Mouse (Mus musculus) right cerebral cortex, adult 18-20 months (tissue): ENCODE data around the gene Prkcg.
"Not testable (repeated sequence)": the region's sequence is repeated elsewhere in the genome, so short reads cannot be mapped to it uniquely, and the experiment has no call there.

Experiments
- DNase-seq: peaks from one replicate; pipeline ENCODE4 v3.0.0; 2022; ENCODE audit warnings: mixed read lengths

The Prkcg gene

DNA sequence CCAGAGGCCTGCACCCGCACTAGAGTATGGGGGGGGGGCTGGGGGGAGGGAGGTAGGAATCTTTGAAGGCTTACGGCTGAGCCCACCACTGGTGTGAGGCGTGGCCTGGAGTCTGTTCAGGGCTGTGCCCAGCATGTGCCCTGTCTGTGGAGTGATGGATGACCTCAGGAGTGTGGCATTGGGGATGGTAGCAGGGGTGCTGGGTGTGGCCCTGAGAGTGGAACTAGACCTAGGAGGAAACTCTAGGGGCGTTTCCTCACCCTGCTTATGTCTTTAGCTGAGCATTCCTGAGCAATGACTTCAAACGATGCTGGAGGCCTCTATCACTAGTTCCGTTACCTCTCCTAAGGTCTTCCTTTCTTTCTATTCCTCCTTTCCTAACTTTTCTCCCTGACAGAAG is 2.2 kb downstream of the Prkcg start:
- DNase-seq: no peak

DNA sequence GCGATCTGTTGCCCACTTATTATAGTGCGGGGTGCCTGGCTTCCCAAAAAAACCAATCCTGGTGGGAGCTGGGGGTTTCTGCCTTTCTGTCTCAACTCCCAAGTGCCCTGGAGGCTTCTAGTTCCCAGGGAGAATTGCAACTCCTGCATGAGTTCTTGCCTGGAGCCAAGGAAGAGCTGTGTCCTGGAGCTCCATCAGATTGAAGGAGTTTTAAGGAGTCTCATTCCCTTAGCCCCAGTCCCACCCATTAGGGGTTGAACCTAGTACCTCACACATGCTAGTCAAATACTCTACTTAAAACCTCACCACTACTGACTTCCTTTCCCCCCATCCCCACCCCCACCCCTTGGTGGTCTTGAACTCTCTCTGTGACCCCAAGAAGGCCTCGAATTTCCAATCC is 2.8 kb downstream of the Prkcg start:
- DNase-seq: no peak

- DNase-seq: not testable (repeated sequence)
Measured at GRCm38 (mm10) chr7:3292271-3292670, 3.3 kb downstream of the Prkcg start.

DNA sequence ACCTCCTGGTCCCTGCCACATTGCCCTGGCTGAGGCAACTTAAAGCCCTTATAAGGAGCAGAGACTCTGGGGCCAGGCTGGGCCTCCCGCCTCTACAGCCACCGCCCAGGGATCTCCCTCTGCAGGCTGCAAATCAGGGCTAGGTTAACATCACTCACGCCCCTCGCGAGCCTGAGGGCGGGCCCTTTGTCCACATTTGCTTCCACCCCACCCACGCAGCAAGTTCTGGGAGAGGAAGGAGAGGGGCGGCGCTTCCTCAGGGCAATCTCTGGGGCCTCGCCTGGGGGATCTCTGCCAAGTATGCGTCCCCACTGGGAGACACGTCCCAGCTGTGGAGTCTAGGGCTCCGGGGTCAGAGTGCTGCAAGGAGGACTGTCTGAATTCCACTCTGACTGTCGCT is 3.8 kb downstream of the Prkcg start:
- DNase-seq: peak; percentile 30

- DNase-seq: no peak
Measured at GRCm38 (mm10) chr7:3294794-3295193, 5.8 kb downstream of the Prkcg start.

DNA sequence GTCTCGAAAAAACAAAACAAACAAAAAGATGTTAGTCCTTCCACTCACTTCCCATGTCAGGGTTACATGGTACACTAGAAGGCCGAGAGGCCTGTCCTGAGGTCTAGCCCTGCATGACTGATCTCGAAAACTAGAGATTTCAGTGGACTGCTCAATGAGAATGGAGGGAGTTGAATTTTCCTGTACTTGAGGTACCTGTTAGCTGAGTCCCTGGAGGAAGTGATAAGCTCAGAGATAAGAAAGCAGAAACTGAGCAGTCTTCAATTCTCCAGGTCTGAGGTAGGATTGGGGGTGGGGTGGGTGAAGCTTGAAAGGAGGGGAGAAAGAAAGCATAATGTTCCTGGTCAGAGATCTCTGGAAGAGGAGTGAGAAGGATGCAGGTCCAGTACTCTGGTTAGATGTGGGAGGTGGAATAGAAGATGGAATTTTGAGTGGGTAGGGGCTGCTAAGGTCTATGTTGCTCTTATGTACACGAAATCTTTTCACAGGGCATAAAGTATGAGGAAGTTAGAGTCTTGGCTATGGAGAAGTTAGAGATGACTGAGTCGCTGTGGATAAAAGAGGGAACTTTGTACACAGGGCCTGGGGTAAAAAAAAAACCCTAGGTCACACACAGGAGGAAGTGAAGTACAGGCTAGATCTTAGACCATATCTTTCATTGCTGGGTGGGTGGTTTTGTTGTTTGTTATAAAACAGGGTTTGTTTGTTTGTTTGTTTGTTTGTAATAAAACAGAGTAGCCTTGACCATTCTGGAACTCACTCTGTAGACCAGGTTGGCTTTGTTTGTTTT is 6.5 kb downstream of the Prkcg start:
- no peak for DNase-seq

DNA sequence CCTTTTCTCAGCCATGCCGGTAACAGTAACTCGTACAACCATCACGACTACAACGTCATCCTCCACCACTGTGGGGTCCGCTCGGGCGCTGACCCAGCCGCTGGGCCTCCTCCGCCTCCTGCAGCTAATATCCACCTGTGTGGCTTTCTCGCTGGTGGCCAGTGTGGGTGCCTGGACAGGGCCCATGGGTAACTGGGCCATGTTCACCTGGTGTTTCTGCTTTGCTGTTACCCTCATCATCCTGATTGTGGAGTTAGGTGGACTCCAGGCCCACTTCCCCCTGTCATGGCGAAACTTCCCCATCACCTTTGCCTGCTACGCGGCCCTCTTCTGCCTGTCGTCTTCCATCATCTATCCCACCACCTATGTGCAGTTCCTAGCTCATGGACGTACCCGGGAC is 7.7 kb downstream of the Prkcg start:
- DNase-seq: no peak

DNA sequence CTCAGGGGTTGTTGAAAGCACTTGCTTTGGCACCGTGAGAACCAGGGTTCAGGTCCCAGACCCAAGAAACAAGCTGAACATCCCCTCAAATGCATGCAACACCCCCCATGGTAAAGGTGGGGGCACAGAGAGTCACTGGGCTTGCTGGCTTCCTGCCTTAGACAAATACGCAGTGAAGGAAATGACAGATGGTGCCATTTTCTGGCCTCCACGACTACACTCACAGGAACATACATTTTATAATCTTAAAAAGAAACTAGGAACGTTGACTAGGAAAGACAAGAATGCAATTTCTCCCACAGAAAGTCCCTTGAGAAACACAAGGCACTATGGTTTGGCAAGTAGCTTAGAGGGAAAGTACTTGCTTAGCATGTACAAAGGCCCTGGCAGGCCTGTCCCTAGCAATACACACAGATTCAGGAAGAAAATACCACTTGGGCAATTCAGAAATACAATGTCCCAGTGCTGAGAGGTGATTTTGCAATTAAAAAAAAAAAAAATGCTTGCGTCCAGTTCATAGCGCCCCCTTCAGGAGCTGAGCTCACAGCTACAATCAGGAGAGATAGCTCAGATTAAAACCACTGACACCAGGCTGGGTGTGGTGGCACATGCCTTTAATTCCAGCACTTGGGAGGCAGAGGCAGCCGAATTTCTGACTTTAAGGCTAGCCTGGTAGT is 11.1 kb downstream of the Prkcg start:
- peak; percentile 38 for DNase-seq

DNA sequence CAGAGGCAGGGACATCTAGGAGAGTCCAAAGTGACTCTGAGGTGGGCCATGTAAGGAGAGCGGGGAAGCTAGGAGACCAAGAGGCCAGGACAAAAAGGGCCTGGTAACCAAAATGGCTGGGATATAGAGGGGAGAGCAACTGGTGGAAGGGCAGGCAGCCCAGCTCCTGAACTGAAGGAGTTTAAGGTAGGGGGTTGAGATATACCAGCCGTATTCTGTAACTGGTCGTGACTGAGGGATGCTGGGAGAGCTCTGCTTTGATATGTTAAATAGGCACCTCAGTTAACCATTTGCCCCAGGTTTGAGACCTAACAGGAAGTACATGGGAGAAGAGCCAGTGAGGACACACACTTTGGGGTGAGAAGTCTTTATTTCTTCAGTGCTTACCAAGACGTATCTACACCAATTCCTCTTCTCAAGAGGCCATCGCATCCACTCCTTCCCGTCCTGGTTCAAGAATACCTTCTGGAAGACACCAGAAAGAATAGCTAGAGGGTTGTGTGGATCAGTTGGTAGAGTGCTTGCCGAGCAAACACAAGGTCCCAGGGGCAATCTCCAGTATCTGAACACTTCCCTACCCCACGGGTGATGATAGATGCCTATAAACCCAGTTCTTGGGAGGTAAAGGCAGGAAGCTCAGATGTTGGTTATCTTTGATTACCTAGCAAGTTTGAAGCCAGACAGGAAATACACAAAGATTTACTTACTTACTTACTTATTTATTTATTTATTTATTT is 12.1 kb downstream of the Prkcg start:
- DNase-seq: no peak

DNA sequence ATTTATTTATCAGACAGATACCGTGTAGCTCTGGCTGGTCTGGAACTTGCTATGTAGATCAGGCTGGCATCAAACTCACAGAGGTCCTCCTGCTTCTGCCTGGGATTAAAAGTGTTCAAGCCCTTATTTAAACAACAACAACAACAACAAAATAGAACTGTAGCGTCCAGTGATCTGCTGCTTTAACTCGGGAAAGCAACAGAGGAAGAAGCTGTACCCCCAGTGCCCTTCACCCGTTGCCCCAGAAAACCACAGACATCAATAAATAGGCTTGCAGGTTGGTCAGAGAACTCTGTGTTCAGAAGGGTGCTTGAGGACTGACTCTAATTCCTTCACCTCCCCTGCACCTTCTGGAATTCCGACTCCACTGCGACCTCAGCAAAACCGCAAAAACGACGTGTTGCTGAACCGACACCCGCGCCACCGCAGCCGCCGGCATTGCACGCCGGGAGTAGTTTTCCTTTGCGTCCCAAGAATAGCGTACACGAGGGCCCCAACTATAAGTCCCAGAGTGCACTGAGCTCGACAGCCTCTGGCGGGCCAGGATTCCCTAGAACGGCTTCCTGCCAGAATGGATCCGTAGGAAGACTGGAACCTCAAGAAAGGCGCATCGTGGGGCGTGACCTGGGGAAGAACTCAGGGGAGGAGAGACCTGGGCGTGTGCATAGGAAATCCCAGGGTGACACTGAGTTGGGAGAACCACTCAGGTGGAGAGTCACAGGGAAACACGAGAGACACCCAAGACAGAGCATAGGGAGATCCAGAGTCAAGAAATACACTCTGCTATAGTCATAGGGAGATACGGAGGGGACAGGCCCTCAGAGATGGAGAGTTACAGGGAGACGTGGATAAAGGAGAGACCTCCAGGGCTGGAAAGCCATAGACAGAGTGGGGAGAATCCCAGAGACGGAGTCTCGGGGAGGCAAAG is 12.9 kb downstream of the Prkcg start:
- DNase-seq: peak; percentile 65

DNA sequence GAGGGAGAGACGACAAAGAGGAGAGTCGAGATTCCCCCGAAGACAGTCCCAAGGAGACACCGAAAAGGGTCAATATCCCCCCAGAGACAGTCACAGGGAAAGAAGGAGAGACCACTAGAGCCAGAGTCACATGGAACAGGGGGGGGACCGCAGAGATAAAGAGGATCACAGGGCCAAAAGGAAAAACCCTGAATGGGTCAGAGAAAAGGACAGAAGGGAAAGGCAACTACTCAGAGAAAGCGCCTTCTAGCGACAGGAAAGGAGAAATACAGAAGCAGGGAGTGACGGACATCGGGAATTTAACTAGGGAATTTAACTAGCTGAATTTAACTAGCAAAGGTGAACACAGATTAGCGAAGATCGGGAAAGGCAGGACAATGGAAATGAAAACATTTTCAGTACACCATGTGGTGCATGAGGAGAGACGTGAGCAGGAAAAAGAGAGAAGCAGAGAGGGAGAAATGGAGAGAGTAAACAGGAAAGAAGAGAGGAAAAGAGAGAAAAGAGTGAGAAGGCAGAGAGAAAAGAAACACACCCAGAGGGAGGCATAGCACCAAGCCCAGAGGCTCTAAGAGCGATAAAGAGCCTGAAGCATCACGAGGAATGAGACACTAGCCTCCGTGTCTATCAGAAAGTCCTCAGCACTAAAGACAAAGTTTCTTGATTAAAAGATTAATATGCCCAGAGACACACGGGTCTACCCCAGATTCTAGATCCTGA is 13.7 kb downstream of the Prkcg start:
- no peak for DNase-seq

GRCm38 (mm10) chr7:3303276-3303781 is 14.3 kb downstream of the Prkcg start:
- peak; percentile 64 for DNase-seq

- peak; percentile 23 for DNase-seq
Measured at GRCm38 (mm10) chr7:3303789-3304188, 14.8 kb downstream of the Prkcg start.

DNA sequence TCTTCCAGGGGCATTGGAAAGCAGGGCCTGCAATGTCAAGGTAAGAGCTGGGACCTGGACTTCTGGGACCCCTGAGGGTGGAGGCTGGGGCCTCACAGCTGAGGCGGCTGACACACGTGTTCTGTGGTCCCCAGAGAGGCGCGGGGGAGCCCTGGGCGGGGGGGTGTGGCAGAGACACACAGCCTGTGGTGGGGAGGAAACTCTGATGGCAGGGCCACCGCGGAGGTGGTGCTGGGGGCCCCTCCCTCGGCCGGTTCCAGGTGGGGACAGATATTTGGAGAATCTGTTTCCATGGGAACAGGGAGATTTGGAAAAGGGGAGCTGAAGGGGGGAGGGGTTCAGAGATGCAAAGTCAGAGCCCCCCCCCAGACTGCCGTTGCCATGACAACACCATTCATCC is 15.3 kb downstream of the Prkcg start:
- peak; percentile 63 for DNase-seq

DNA sequence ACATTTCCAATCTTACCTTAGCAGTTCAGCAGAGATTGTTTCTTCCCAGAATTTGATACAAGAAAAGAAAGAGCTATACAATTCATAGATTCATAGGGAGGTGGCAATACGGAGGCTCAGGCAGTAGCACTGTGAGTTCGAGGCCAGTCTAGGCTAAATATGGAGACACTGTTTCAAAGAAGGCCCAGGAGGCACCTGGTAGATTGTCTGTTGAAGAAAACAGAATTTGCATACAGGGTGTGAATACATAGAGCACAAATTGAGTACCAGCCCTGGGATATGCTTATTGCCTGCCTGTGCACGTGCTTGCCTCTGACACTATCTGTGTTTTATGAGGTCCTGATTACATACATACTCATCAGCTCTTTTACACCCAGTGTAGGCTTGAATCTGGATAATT is 17.4 kb downstream of the Prkcg start:
- DNase-seq: no peak

GRCm38 (mm10) chr7:3308646-3309045 is 19.7 kb downstream of the Prkcg start:
- DNase-seq: no peak

- no peak for DNase-seq
Measured at GRCm38 (mm10) chr7:3310233-3310632, 21.3 kb downstream of the Prkcg start.

DNA sequence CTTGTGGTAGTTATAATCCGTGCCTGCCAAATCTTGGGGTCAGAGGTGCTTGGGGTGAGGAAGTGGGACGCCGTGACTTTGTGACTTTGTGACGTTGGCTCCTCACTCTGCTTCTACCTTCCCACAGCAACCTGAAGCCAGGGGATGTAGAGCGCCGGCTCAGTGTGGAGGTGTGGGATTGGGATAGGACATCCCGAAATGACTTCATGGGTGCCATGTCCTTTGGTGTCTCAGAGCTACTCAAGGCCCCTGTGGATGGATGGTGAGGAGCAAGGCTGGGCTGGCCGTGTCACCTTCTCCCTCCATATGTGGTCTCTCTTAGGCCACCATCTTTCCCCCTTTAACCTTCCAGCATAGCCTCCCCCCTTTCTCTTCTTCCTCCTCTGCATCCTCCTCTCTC is 24.6 kb downstream of the Prkcg start:
- DNase-seq: no peak

DNA sequence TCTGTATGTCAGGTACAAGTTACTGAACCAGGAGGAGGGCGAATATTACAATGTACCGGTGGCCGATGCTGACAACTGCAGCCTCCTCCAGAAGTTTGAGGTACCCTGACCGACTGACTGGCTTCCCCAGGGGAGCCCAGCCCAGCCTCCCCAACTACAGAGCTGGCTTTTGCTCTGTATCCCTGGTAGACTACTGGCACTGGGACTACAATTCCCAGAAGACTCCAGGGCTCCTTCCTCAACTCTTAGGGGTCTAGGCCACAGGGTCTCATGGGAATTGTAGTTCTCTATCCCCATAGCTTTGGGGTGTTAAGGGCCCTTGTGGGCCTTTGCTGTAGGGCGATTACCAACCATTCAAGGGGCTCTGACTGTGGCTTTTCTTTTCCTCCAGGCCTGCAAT is 25.1 kb downstream of the Prkcg start:
- DNase-seq: no peak

- no peak for DNase-seq
Measured at GRCm38 (mm10) chr7:3317704-3318103, 28.7 kb downstream of the Prkcg start.

GRCm38 (mm10) chr7:3320856-3321255 is 31.9 kb downstream of the Prkcg start:
- no peak for DNase-seq

- no peak for DNase-seq
Measured at GRCm38 (mm10) chr7:3323826-3324225, 34.8 kb downstream of the Prkcg start.
